Mouse (Mus musculus): Measurements from ENCODE around the gene Vwa5b2.

Gene Vwa5b2

DNA sequence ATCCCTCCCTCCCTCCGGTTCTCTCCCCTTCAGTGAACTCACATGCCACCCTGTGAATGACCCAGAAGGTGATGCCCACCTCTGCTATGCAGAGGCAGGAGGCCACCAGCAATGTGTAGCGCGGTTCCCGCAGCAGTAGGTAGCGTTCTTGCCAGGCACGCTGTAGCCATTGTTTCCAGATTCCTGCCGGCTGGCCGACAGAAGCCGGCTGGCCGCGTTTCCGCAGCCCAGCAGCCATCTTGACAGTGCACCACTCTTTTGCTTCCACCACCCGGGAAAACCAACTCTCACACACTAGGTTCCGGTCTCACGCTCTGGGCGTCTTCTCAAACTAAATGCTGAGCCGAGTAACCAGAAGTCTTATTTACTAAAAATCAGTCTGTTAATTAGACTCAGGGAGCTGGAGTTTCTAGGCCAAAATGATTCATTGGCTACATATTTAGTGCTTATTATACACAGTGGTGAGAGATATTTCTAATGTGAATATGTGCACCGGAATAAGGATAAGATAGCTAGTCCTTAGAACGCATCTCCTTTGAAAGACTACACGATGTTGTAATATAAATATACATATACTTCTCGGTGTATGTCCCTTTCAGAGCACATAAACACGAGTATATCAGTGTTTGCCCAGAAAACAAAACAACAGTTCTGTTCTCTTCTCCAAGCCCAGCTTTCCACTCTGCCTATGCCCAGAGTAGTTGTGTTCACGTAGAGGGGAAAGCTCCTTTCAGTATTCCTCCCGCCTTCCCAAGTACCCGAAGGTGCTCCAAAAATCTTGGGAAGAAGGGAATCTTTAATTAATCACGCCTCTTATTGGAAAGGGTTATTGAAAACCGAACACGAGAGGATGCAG, 21.5 kb downstream of the Vwa5b2 start:
- DNase-seq (ENCODE audit: low spot score in 2 of 2): peak; percentile 47 to 68

DNA sequence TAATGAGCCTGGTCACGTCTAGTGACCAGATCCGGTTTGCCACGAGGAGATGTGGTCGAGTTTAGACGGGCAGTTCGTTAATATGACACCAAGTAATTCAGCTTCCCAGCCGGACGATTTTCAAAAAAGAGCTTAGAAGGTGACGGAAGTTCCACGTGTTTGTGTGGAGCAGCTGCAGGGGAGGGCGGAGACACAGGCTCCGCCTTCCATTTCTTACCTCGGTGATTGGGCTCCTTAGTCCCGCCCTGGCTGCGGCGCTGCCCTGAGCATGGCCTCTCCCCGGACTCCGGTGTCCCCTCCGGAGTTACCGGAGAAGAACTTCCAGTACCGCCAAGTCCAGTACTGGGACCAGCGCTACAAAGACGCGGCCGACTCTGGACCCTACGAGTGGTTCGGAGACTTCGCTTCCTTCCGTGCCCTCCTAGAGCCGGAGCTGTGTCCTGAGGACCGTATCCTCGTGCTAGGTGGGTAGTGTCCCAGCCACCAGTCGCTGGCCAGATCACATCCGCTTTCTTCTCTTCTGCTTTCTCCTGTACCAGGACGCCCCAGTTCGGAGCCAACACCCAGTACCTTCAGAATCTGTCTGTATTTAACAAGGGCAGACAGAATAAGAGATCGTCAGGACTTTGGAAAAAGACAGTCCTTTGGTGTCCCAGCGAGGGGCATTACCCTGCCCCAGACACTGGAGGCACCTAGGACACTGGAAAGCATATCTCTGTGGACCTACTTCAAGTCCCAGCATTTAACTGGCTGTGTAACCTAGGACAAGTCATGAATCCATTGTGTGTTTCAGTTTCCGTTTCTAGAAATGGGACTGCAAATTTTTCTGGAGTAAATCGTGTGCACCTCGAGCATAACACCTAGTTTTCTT, 22.3 kb downstream of the Vwa5b2 start, which contains the start of the genes Eef1akmt4, Gm49333 and Alg3:
TSS of gene Eef1akmt4 (plus strand) at position 237 of the 871 bp plus-strand sequence.
TSS of gene Gm49333 (plus strand) at position 254 of the 871 bp plus-strand sequence.
TSS of gene Alg3 (minus strand) at position 379 of the 871 bp plus-strand sequence.
- DNase-seq (ENCODE audit: low spot score in 2 of 2): peak; percentile 69 to 74

- no peak for DNase-seq (ENCODE audit: low spot score in 2 of 2)
Observed at GRCm38 (mm10) chr16:20619541-20620398, 30.5 kb downstream of the Vwa5b2 start.

GRCm38 (mm10) chr16:20620399-20620735, 31.1 kb downstream of the Vwa5b2 start:
- no peak for DNase-seq (ENCODE audit: low spot score in 2 of 2)

- DNase-seq (ENCODE audit: low spot score in 2 of 2): no peak
Observed at GRCm38 (mm10) chr16:20620751-20621190, 31.5 kb downstream of the Vwa5b2 start.

DNA sequence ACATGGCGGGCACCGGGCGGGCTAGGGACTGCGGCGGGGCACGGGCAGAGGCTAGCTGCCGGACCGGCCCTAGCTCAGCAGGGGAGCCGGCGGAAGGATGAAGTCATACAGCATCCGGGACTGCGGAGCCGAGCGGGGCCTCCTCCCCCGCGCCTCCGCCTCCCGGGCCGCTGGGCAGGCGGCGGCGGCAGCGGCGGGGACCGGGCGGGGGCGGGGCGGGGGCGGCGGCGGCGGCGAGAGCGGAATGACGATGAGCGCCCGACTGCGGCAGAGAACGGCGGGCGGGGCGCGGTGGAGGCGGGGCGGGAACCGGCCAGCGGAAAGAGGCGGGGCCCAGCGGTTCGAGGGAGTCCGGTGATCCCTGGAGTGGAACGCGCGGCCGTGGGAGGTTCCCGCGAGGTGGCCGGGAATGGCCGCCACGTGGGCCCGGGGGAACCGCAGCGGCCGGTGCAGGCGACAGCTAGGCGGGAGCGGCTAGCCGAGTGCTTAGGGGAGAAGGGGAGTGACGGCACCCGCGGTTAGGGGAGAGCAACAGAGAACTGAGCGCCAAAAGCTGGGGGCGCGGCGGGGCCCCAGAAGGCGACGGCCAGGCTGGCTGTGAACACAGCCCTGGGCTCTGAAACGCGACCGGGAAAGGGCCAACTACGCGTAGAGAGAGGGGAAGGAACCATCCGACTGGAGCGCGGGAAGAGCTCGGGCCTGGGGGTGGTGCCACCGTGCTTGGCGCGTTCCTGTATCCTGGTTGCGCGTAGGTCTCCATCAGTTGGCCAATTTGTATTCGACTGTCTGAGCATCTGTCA, 32.1 kb downstream of the Vwa5b2 start, which contains the start of gene Camk2n2:
TSS of gene Camk2n2 (minus strand) at position 97 of the 800 bp plus-strand sequence.
- DNase-seq (ENCODE audit: low spot score in 2 of 2): peak; percentile 40 to 44

DNA sequence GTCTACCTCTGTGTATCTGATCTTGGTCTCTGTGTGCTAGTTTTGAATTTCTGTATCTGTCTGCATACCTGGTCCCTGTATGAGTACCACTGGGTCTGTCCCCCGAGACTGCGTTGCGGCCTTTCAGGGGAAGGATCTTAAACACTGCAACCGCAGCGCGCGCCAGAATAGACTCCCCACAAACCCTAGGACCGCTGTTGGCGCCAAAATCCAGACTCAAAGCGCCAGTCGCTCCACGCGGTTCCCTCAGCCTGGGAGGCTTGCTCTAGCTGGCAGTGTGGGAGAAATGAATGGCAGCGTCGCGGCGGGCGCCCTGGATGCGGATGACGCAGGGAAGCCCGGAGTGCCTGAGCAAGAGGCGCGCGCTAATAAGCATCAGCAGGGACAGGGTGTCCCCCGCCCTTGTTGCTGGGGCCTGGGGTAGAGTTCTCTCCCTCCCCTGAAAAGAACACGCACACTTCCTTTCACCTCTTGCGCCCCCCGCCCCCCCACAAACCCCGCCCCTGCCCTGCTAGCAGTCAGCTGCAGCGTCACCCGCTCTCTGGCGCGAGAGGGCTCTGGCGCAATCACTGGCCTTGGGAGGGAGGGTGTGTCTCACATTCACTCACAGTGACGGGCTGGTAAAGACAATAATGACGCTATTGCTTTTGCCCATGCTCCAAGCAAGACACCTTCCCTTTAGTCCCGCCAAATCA, 32.9 kb downstream of the Vwa5b2 start:
- no peak for DNase-seq (ENCODE audit: low spot score in 2 of 2)

GRCm38 (mm10) chr16:20623211-20623610, 33.9 kb downstream of the Vwa5b2 start:
- DNase-seq (ENCODE audit: low spot score in 2 of 2): no peak

- DNase-seq (ENCODE audit: low spot score in 2 of 2): no peak
Observed at GRCm38 (mm10) chr16:20628871-20629391, 39.7 kb downstream of the Vwa5b2 start.

GRCm38 (mm10) chr16:20629731-20630634, 40.7 kb downstream of the Vwa5b2 start, which contains the start of gene Ece2:
Ece2 (plus strand) TSS chr16:20629828.
- DNase-seq (ENCODE audit: low spot score in 2 of 2): no peak

- DNase-seq (ENCODE audit: low spot score in 2 of 2): no peak
Observed at GRCm38 (mm10) chr16:20637410-20637809, 48.1 kb downstream of the Vwa5b2 start.

DNA sequence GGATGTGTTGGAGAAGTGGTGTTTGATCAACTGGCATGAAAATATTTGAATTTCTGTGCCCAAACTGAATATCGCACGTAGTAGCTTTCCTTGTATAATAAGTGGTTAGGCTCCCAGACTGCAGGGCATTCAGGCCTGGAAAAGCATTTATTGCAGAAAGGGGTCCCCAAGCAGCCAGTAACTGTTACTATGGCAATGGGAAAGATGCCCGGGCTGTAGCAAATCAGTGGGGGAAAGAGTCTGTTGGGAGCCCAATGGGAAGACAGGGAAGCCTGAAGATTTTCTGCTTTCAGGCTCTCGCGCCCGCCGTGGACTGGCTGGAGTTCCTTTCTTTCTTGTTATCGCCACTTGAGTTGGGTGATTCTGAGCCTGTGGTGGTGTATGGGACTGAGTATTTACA, 49.1 kb downstream of the Vwa5b2 start:
- no peak for DNase-seq (ENCODE audit: low spot score in 2 of 2)

DNA sequence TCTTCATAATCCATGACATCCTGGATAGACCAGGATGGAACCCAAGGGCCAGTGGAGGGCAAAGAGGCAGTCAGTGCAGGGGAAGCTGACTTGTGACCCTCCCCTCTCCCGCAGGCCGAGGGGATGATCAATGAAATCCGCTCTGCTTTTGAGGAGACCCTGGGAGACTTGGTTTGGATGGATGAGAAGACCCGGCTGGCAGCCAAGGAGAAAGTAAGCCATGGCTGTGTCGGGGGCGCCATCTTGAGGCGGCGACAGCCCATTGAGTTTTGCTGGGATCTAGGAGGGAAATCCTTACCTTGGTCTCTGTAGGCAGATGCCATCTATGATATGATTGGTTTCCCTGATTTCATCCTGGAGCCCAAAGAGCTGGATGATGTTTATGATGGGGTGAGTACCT, 52.9 kb downstream of the Vwa5b2 start:
- DNase-seq (ENCODE audit: low spot score in 2 of 2): peak in 1 of 2 experiments; percentile 35

DNA sequence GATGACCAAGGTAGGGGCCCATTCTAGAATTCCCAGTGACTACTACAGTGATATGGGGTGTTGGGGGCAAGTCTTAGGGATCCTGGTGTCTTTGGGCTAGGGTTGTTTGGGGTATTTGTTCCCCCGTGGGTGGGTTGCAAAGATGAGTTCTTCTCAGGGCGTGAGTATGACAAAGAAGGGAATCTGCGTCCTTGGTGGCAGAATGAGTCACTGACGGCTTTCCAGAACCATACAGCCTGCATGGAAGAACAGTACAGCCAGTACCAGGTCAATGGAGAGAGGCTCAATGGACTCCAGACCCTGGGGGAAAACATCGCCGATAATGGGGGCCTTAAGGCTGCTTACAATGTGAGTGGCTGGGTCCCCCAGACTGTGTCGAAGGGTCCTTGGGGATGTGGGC, 54.6 kb downstream of the Vwa5b2 start:
- DNase-seq (ENCODE audit: low spot score in 2 of 2): no peak

GRCm38 (mm10) chr16:20651076-20651946, 62.0 kb downstream of the Vwa5b2 start, which contains the start of gene Psmd2:
Psmd2 (plus strand) TSS chr16:20651652.
- peak; percentile 94 to 97 for DNase-seq (ENCODE audit: low spot score in 2 of 2)

GRCm38 (mm10) chr16:20651947-20652310, 62.7 kb downstream of the Vwa5b2 start:
- DNase-seq (ENCODE audit: low spot score in 2 of 2): no peak

- DNase-seq (ENCODE audit: low spot score in 2 of 2): no peak
Observed at GRCm38 (mm10) chr16:20653315-20653714, 64.0 kb downstream of the Vwa5b2 start.
